Mouse (Mus musculus) myocyte (in vitro differentiated cells): Measurements from ENCODE around the gene Laptm5. TPM values are rescaled to one million over a fixed set of nuclear protein-coding genes. Genes with fewer than 3 reads are reported as not detected.

Source experiments
- H3K27me3 ChIP-seq: one replicate; pipeline ENCODE4 v1.6.1; 2011; ENCODE audit not compliant: control insufficient read depth, insufficient read depth, insufficient read length
- H3K36me3 ChIP-seq: one replicate; pipeline ENCODE4 v1.6.1; 2011; ENCODE audit not compliant: control insufficient read depth, insufficient read depth
- H3K4me2 ChIP-seq: one replicate; pipeline ENCODE4 v1.6.1; 2011; ENCODE audit warnings: low read depth, control low read depth
- H3K4me3 ChIP-seq: one replicate; pipeline ENCODE4 v1.5.1; 2011; ENCODE audit warnings: mild to moderate bottlenecking, control low read depth, moderate library complexity
- H3K79me2 ChIP-seq: one replicate; pipeline ENCODE4 v1.6.1; 2011; ENCODE audit not compliant: control insufficient read depth, insufficient read depth
- H3ac ChIP-seq: one replicate; pipeline ENCODE4 v1.6.1; 2011; ENCODE audit not compliant: control insufficient read depth, insufficient read length
- CEBPB ChIP-seq: IDR thresholded peaks from 2 replicates; pipeline ENCODE4 v1.6.1; 2011; ENCODE audit warnings: mild to moderate bottlenecking, moderate library complexity; ENCODE audit not compliant: poor library complexity, insufficient read depth, severe bottlenecking
- E2F4 ChIP-seq: IDR thresholded peaks from one replicate; pipeline ENCODE4 v1.6.1; 2011; ENCODE audit warnings: mild to moderate bottlenecking, control low read depth, moderate library complexity; ENCODE audit not compliant: insufficient read depth
- MAX ChIP-seq: IDR thresholded peaks from one replicate; pipeline ENCODE4 v1.6.1; 2011; ENCODE audit warnings: low read depth, mild to moderate bottlenecking, control low read depth
- MYOD1 ChIP-seq, 3 experiments: IDR thresholded peaks; one replicate each; pipeline ENCODE4 v1.6.1; 2011; ENCODE audit warnings: control low read depth in 2 of 3, low read depth in 2 of 3, mild to moderate bottlenecking in 2 of 3, moderate library complexity in 1 of 3; ENCODE audit not compliant: insufficient read length in 2 of 3, control insufficient read depth in 1 of 3
- MYOG ChIP-seq, 3 experiments: IDR thresholded peaks; one replicate each; pipeline ENCODE4 v1.6.1; 2011; ENCODE audit warnings: control low read depth in 2 of 3, low read depth in 2 of 3, mild to moderate bottlenecking in 2 of 3; ENCODE audit not compliant: insufficient read length in 2 of 3, control insufficient read depth in 1 of 3, insufficient read depth in 1 of 3
- POLR2A ChIP-seq: IDR thresholded peaks from one replicate; pipeline ENCODE4 v1.6.1; 2011; ENCODE audit warnings: low read depth, mild to moderate bottlenecking, control low read depth, moderate library complexity; ENCODE audit not compliant: insufficient read length
- POLR2AphosphoS2 ChIP-seq: IDR thresholded peaks from one replicate; pipeline ENCODE4 v1.6.1; 2011; ENCODE audit warnings: low read depth, control low read depth; ENCODE audit not compliant: insufficient read length
- REST ChIP-seq: IDR thresholded peaks from one replicate; pipeline ENCODE4 v1.6.1; 2011; ENCODE audit warnings: mild to moderate bottlenecking, control low read depth, moderate library complexity; ENCODE audit not compliant: insufficient read depth, insufficient read length
- SRF ChIP-seq: IDR thresholded peaks from one replicate; pipeline ENCODE4 v1.6.1; 2011; ENCODE audit warnings: low read depth; ENCODE audit not compliant: control insufficient read depth, insufficient read length
- TCF12 ChIP-seq: IDR thresholded peaks from one replicate; pipeline ENCODE4 v1.6.1; 2011; ENCODE audit warnings: mild to moderate bottlenecking, control low read depth; ENCODE audit not compliant: poor library complexity, insufficient read depth, severe bottlenecking
- TCF3 ChIP-seq: IDR thresholded peaks from one replicate; pipeline ENCODE4 v1.6.1; 2011; ENCODE audit warnings: low read depth, control low read depth; ENCODE audit not compliant: insufficient read length
- USF1 ChIP-seq: IDR thresholded peaks from one replicate; pipeline ENCODE4 v1.6.1; 2011; ENCODE audit warnings: low read depth, mild to moderate bottlenecking, control low read depth, moderate library complexity
- polyA plus RNA-seq: library from polyadenylated mRNA; unstranded; fragments of >200 nt; fragmentation: generic; extraction: Trizol; gene quantifications from one replicate; pipeline ENCODE4 v1.2.1, GENCODE M21; 2012; ENCODE audit warnings: missing spikeins

Gene Laptm5
- polyA plus RNA-seq, 1 experiment: 0.06 TPM

DNA sequence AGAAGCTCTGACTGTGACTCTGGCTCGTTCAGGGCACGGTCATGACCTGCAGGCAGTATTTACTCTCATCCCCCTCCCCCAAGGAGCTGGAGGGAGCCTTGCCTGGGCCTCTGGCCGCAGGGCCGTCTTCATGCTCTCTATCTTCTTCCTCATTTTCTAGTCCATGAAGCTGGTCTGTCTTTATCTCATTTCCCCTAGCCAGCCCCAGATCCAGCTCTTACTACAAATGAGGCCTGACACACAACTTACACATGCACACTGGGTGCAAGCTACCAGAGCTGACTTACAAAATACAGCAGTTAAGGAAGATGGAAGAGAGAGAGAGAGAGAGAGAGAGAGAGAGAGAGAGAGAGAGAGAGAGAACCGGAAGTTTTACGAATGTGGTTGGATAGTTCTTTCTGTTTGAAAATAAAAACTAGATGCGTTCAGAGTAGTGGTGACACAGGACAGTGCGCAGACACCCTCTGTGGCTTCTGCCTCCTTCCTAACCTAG lies 10.6 kb upstream of the Laptm5 start:
- no peak overlapping the region for H3K4me3 ChIP-seq
- no peak overlapping the region for H3K4me2 ChIP-seq
- H3K79me2 ChIP-seq: no peaks in the 10 kb centered on the region
- H3ac ChIP-seq: no peak overlapping the region
- no peak for TF ChIP-seq POLR2A
- H3K36me3 ChIP-seq: no peaks in the 10 kb centered on the region
- peaks cover 39% of the 10 kb centered on the region for H3K27me3 ChIP-seq

- Histone ChIP-seq H3K27me3 (peaks cover 34% of the 10 kb centered on the region), H3ac (no peak overlapping the region), H3K4me3 (no peak overlapping the region), H3K36me3 (no peaks in the 10 kb centered on the region), H3K79me2 (no peaks in the 10 kb centered on the region), H3K4me2 (no peak overlapping the region)
- TF ChIP-seq POLR2A (no peak), MYOD1 (IDR thresholded peaks at IDR 0.05; ENCODE audit: control insufficient read depth in 1 of 3, insufficient read length in 2 of 3, low read depth in 2 of 3) (no peak)
Measured at GRCm38 (mm10) chr4:130905025-130905424, 7.9 kb upstream of the Laptm5 start.

- Histone ChIP-seq H3K4me2 (no peak overlapping the region), H3ac (no peak overlapping the region), H3K4me3 (no peak overlapping the region), H3K79me2 (no peaks in the 10 kb centered on the region), H3K36me3 (no peaks in the 10 kb centered on the region), H3K27me3 (peaks cover 31% of the 10 kb centered on the region)
- no peak for TF ChIP-seq POLR2A
- TF ChIP-seq USF1: no peak
- TF ChIP-seq SRF: no peak
Measured at GRCm38 (mm10) chr4:130905882-130906281, 7.0 kb upstream of the Laptm5 start.

GRCm38 (mm10) chr4:130906296-130906695 lies 6.6 kb upstream of the Laptm5 start:
- TF ChIP-seq MAX (no peak), TCF12 (no peak), MYOG (IDR thresholded peaks at IDR 0.05; ENCODE audit: control insufficient read depth in 1 of 3, insufficient read depth in 1 of 3, insufficient read length in 2 of 3, low read depth in 2 of 3) (no peak), TCF3 (no peak), SRF (no peak), USF1 (no peak), REST (no peak), MYOD1 (IDR thresholded peaks at IDR 0.05; ENCODE audit: control insufficient read depth in 1 of 3, insufficient read length in 2 of 3, low read depth in 2 of 3) (no peak), E2F4 (no peak), POLR2AphosphoS2 (no peak), CEBPB (no peak), POLR2A (no peak)
- no peak overlapping the region for H3K4me2 ChIP-seq

DNA sequence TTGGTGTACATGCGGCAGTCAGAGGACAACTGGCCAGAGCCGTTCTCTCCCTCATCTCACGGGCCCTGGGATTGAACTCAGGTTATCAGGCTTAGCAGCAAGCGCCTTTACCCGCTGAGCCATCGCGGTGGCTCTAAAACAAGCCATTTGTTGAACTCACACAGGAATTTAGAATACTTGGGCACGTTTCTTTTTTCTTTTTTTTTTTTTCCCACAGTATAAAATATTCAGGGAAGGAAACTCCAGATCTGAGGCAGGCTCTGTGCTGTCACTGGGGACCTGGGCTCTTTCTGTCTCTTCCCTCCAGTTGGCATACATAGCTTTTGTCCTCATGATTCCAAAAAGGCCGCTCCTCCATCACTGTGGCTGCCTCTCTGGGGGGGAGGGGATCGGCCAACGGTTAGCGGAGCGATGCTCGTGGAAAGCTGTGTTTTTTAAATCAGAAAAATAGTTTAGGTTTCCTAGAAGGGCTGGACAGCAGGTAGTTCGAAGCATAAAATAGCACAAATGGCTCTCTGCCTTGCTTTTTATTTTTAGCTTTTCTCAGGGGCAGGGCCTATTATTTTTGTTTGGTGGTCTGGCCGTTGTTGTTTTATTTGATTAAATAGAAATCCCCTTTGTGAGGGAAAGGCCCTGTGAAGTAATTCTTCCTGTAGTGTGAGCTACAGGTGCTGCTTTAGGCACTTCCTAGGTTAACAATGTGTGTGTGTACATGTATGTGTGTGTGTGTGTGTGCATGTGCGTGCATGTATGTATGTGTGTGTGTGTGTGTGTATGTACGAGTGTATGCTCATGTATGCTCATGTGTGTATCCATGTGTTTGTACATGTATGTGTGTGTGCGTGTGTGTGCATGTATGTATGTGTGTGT lies 5.5 kb upstream of the Laptm5 start:
- Histone ChIP-seq H3K79me2 (no peaks in the 10 kb centered on the region), H3K4me2 (no peak overlapping the region), H3K27me3 (peaks cover 17% of the 10 kb centered on the region), H3ac (no peak overlapping the region), H3K36me3 (no peaks in the 10 kb centered on the region), H3K4me3 (no peak overlapping the region)
- TF ChIP-seq SRF (no peak), TCF12 (no peak)

More at GRCm38 (mm10) chr4:130906296-130906695, 6.6 kb upstream of the Laptm5 start:
- Histone ChIP-seq H3ac (no peak overlapping the region), H3K79me2 (no peaks in the 10 kb centered on the region), H3K36me3 (no peaks in the 10 kb centered on the region), H3K27me3 (peaks cover 27% of the 10 kb centered on the region), H3K4me3 (no peak overlapping the region)

GRCm38 (mm10) chr4:130908133-130908532 lies 4.8 kb upstream of the Laptm5 start:
- TF ChIP-seq USF1 (no peak), TCF12 (no peak), MYOD1 (IDR thresholded peaks at IDR 0.05; ENCODE audit: control insufficient read depth in 1 of 3, insufficient read length in 2 of 3, low read depth in 2 of 3) (no peak), CEBPB (no peak), MAX (no peak), POLR2AphosphoS2 (no peak), E2F4 (no peak), POLR2A (no peak), TCF3 (no peak), REST (no peak), SRF (no peak), MYOG (IDR thresholded peaks at IDR 0.05; ENCODE audit: control insufficient read depth in 1 of 3, insufficient read depth in 1 of 3, insufficient read length in 2 of 3, low read depth in 2 of 3) (no peak)
- Histone ChIP-seq H3K36me3 (no peaks in the 10 kb centered on the region), H3ac (no peak overlapping the region), H3K4me3 (no peak overlapping the region), H3K27me3 (peaks cover 17% of the 10 kb centered on the region), H3K79me2 (no peaks in the 10 kb centered on the region), H3K4me2 (no peak overlapping the region)
